Mouse (Mus musculus) liver, embryonic 14.5 days (tissue): ENCODE data around the gene Spon2. TPM values are rescaled to one million over a fixed set of nuclear protein-coding genes. Genes with fewer than 3 reads are reported as not detected.

Experiments
- ATAC-seq: fragments of 200-750 bp; cut with Nextera tagmentation; 2 replicates; pipeline ENCODE4 v1.8.0; 2017; ENCODE audit warnings: moderate number of reproducible peaks, mild to moderate bottlenecking, moderate library complexity; ENCODE audit not compliant: insufficient read depth
- DNase-seq, 3 experiments: peaks; one replicate each; pipeline ENCODE4 v3.0.0-alpha.2; 2012 to 2013; ENCODE audit warnings: low read depth in 3 of 3, low spot score in 3 of 3
- H3K27ac ChIP-seq: fragments of 300-500 bp; sonication (generic); 2 replicates; pipeline ENCODE4 v1.5.1; 2014; ENCODE audit warnings: moderate library complexity, mild to moderate bottlenecking, control low read depth, inconsistent platforms
- H3K27me3 ChIP-seq: fragments of 300-500 bp; sonication (generic); 2 replicates; pipeline ENCODE4 v1.6.1; 2014; ENCODE audit warnings: mild to moderate bottlenecking, low read length, moderate library complexity; ENCODE audit not compliant: control insufficient read depth, insufficient read depth
- H3K36me3 ChIP-seq: fragments of 300-500 bp; sonication (generic); replicated peaks from 2 replicates; pipeline ENCODE4 v1.6.1; 2014; ENCODE audit warnings: low read depth; ENCODE audit not compliant: control insufficient read depth, insufficient read depth
- H3K4me1 ChIP-seq, 2 experiments: fragments of 200-500 bp in 1 of 2; fragments of 300-500 bp in 1 of 2; sonication (generic) in 1 of 2; replicated peaks; 2 replicates each; pipeline ENCODE4 v1.6.1; 2012 to 2014; ENCODE audit warnings: antibody characterized with exemption in 1 of 2, inconsistent platforms in 1 of 2, low read length in 1 of 2; ENCODE audit not compliant: control insufficient read depth in 2 of 2, insufficient read depth in 2 of 2
- H3K4me2 ChIP-seq: fragments of 300-500 bp; sonication (generic); 2 replicates; pipeline ENCODE4 v1.6.1; 2014; ENCODE audit warnings: low read depth, mild to moderate bottlenecking, control low read depth, moderate library complexity
- H3K4me3 ChIP-seq, 2 experiments: fragments of 200-500 bp in 1 of 2; fragments of 300-500 bp in 1 of 2; sonication (generic) in 1 of 2; 2 replicates each; pipeline ENCODE4 v1.5.1; 2012 to 2014; ENCODE audit warnings: low read depth in 2 of 2, low read length in 2 of 2, mild to moderate bottlenecking in 2 of 2, control low read depth in 1 of 2, inconsistent platforms in 1 of 2, moderate library complexity in 1 of 2; ENCODE audit not compliant: insufficient read depth in 1 of 2
- H3K9ac ChIP-seq: fragments of 300-500 bp; sonication (generic); replicated peaks from 2 replicates; pipeline ENCODE4 v1.6.1; 2014; ENCODE audit warnings: mild to moderate bottlenecking, control low read depth, moderate library complexity
- H3K9me3 ChIP-seq: fragments of 300-500 bp; sonication (generic); 2 replicates; pipeline ENCODE4 v1.6.1; 2016; ENCODE audit warnings: low read length, mixed read lengths; ENCODE audit not compliant: control insufficient read depth
- CTCF ChIP-seq: IDR thresholded peaks from 2 replicates; pipeline ENCODE4 v1.5.1; 2016; ENCODE audit warnings: antibody characterized with exemption, low read depth, control low read depth
- EP300 ChIP-seq: IDR thresholded peaks from 2 replicates; pipeline ENCODE4 v1.6.1; 2016; ENCODE audit warnings: antibody characterized with exemption, low read depth
- WGBS: fragments of 180-500 bp; shearing (Covaris S2); extraction: QIAGEN DNeasy Blood & Tissue Kit; methylation state at CpG from one replicate; pipeline ENCODE4 v1.1.7; 2014; ENCODE audit not compliant: insufficient replicate concordance; 5-methylcytosine and 5-hydroxymethylcytosine counted together
- polyA plus RNA-seq, 2 experiments: library from polyadenylated mRNA; depleted of rRNA in 1 of 2; stranded (reverse) in 1 of 2; unstranded in 1 of 2; fragments of >200 nt; fragmentation: Nextera tagmentation in 1 of 2; extraction: Ambion mirVana in 1 of 2; gene quantifications; 2 replicates each; pipeline versions ENCODE4 v1.2.1 to v1.2.3; 2012 to 2014

Gene Spon2
- polyA plus RNA-seq, 2 experiments, result 6.9 to 10.4 TPM

DNA sequence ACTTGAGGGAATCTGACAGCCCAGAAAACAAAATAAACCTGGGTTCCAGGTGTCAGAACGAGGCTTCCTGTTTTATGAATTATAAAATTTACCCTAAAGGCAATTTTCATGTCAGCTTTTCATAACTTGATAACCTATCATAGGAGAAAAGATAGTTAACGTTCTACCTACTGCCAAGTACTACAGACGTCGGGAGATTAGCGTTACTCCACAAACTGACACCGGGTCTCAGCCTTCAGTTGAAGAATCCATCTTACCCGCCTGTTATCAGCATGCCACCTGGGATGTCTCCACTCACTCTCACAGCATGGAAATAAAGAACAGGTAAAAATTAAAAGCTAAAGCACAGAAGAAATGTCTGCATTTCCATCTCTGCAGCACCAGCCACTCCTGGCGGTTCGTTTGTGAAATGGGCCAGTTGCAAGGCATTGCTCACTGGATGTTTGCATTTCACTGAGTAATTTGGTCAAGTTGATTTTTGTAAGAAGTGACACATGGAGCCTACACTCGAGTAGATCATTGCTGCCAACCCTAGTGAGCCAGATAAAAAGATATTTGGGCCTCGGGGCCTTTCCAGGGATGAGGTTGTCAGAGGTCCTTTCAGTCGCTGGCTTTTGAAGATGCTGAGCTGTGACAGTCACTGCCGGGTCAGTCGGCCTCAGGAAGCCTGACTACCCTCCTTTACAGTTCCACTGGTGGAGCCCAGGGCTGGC, 9.6 kb downstream of the Spon2 start:
- H3K4me3 ChIP-seq, result no peak overlapping the region
- no peak overlapping the region for H3K27ac ChIP-seq
- peaks cover 0 to 7% of the 10 kb centered on the region in 2 experiments; a peak in 2 of 4 replicates for H3K4me1 ChIP-seq
- TF ChIP-seq EP300 (0 out of 2 replicates have a peak, but pooled peaks have one; percentile 23), CTCF (no peak)
- H3K27me3 ChIP-seq, result no peaks in the 10 kb centered on the region
- DNase-seq (no peak), ATAC-seq (no peak)
- H3K9ac ChIP-seq, result no peak overlapping the region
- no peaks in the 10 kb centered on the region for H3K36me3 ChIP-seq
- H3K4me2 ChIP-seq, result no peak overlapping the region
- 49% methylated on average over 14 of the region's 14 CpGs for WGBS
- no peaks in the 10 kb centered on the region for H3K9me3 ChIP-seq

DNA sequence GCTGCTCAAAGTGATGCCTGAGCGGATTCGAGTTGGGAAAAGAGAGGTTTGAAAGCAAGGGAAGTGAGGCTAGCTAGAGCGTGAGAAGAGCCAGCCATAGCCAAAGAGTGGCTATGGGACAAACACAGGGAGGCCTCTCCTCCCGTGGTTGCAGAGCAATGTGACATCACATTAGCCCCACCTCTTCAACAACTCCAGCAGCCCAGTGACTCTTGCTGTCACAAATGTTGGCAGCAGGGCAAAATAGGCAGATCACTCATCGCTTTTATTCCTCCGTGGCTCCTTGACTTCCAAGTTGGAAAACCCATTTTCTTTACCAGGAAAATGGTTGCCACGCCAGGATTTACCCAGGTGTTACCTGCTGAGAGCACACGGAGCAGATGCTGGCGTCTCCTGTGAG, 11.1 kb downstream of the Spon2 start:
- no peaks in the 10 kb centered on the region for H3K9me3 ChIP-seq
- H3K4me3 ChIP-seq, result no peak overlapping the region
- no peak overlapping the region for H3K4me2 ChIP-seq
- H3K9ac ChIP-seq, result no peak overlapping the region
- TF ChIP-seq EP300 (no peak), CTCF (no peak)
- peaks cover 0 to 7% of the 10 kb centered on the region in 2 experiments; a peak in 2 of 4 replicates for H3K4me1 ChIP-seq
- no peak overlapping the region for H3K27ac ChIP-seq
- ATAC-seq, result no peak
- H3K27me3 ChIP-seq, result no peaks in the 10 kb centered on the region
- 49% methylated on average over 9 of the region's 9 CpGs for WGBS
- no peak for DNase-seq
- H3K36me3 ChIP-seq, result no peaks in the 10 kb centered on the region

DNA sequence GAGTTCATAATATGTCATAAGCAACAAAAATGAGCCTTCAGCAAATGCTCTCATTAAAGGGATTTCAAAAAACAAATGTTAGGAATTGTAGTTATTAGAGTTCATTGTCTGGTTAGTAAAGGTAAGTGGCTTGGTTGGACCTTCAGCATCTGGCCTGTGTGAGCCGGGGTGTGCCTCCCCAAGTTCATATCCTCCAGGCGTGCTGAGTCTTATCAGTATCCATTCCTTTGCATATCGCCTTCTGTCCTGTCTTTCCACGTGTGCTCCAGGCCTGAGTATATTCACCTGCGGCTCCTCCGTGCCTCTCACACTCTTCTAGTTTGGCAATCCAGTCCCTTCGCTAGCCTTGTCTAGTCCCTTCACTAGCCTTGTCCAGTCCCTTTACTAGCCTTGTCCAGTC, 11.9 kb downstream of the Spon2 start:
- WGBS, result 35% methylated on average over 7 of the region's 7 CpGs
- no peaks in the 10 kb centered on the region for H3K9me3 ChIP-seq
- no peak overlapping the region for H3K4me2 ChIP-seq
- no peaks in the 10 kb centered on the region for H3K36me3 ChIP-seq
- DNase-seq, result no peak
- no peak overlapping the region for H3K4me3 ChIP-seq
- no peaks in the 10 kb centered on the region for H3K27me3 ChIP-seq
- TF ChIP-seq EP300 (no peak), CTCF (no peak)
- H3K9ac ChIP-seq, result no peak overlapping the region
- no peak overlapping the region for H3K27ac ChIP-seq
- H3K4me1 ChIP-seq, result peaks cover 0 to 7% of the 10 kb centered on the region in 2 experiments; a peak in 2 of 4 replicates
- no peak for ATAC-seq

DNA sequence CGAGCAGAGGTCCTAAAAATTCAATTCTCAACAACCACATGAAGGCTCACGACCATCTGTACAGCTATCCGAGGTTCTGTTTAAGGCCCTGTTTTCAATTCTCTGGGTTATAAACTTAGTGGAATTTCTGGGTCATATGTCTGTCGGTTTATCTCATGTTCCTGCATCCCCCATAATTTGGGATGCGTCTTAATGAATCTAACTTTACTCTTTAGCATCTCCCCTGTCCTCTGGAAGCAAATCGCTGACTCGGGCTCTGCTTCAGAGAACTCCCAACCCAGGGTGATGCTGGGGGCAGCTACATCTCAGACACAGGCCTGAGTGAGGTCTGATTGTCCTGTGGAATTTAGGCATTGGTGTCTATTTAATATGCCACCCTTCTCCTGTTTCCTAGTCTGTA, 14.0 kb downstream of the Spon2 start:
- Histone ChIP-seq H3K4me3 (no peak overlapping the region), H3K36me3 (no peaks in the 10 kb centered on the region), H3K9me3 (no peaks in the 10 kb centered on the region), H3K9ac (peak overlapping the region; percentile 42), H3K4me1 (peaks cover 0 to 7% of the 10 kb centered on the region in 2 experiments; a peak in 2 of 4 replicates), H3K27ac (no peak overlapping the region), H3K27me3 (no peaks in the 10 kb centered on the region), H3K4me2 (peak overlapping the region; percentile 59)
- DNase-seq, result no peak
- no peak for ATAC-seq
- 66% methylated on average over 7 of the region's 7 CpGs for WGBS
- TF ChIP-seq CTCF, result no peak
- no peak for TF ChIP-seq EP300

DNA sequence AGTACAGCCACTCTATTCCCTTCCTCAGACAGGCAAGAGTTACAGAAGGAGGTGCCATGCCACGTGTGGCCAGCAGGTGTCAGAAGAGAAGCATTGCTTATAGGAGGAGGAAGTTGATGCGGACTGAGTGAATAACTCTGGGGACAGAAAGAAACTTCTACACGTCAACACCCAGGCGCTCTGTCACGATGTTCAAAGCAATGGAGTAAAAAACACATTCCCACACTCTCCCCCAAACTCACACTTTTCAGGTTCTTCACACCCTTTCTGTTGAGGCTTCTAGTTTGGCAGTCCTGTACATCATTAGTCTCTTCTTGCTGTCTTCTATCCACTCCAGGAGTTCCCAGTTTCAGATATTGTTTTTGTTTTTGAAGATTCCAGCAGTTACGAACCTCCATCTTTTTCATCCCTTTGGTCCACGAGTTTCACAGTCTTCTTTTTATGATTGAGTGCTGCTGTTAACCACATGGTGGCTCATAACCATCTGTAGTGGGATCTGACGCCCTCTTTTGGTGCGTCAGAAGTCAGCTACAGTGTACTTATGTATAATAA, 14.5 kb downstream of the Spon2 start:
- no peaks in the 10 kb centered on the region for H3K36me3 ChIP-seq
- DNase-seq (peak; percentile 56 to 62 (median 58)), ATAC-seq (peak; percentile 66; the same call in 1 of the 2 replicates)
- H3K4me1 ChIP-seq, result peaks cover 0 to 7% of the 10 kb centered on the region in 2 experiments; a peak in 2 of 4 replicates
- peak overlapping the region; percentile 59 for H3K4me2 ChIP-seq
- no peak for TF ChIP-seq EP300
- peak; percentile 98 for TF ChIP-seq CTCF
- WGBS, result 7% methylated on average over 9 of the region's 9 CpGs
- H3K9ac ChIP-seq, result peak overlapping the region; percentile 42
- no peaks in the 10 kb centered on the region for H3K27me3 ChIP-seq
- H3K27ac ChIP-seq, result no peak overlapping the region
- no peaks in the 10 kb centered on the region for H3K9me3 ChIP-seq
- H3K4me3 ChIP-seq, result peak overlapping the region in 1 of 2 experiments; percentile 4; a peak in 1 of 4 replicates
